Mouse (Mus musculus) intestine, postnatal 0 days (tissue): ENCODE data around the gene Vasp. TPM values are rescaled to one million over a fixed set of nuclear protein-coding genes. Genes with fewer than 3 reads are reported as not detected.

Experiments
- ATAC-seq: fragments of 200-750 bp; cut with Nextera tagmentation; 2 replicates; pipeline ENCODE4 v1.8.0; 2017; ENCODE audit warnings: mild to moderate bottlenecking, moderate TSS enrichment, moderate library complexity
- H3K27ac ChIP-seq: fragments of 300-500 bp; sonication (generic); 2 replicates; pipeline ENCODE4 v1.5.1; 2014; ENCODE audit warnings: mild to moderate bottlenecking, low read depth, low read length, moderate library complexity
- H3K27me3 ChIP-seq: fragments of 300-500 bp; sonication (generic); replicated peaks from 2 replicates; pipeline ENCODE4 v1.6.1; 2014; ENCODE audit warnings: low read length, mixed read lengths; ENCODE audit not compliant: control insufficient read depth, insufficient read depth
- H3K36me3 ChIP-seq: fragments of 300-500 bp; sonication (generic); 2 replicates; pipeline ENCODE4 v1.6.1; 2014; ENCODE audit warnings: mild to moderate bottlenecking, moderate library complexity; ENCODE audit not compliant: control insufficient read depth, insufficient read depth
- H3K4me1 ChIP-seq: fragments of 300-500 bp; sonication (generic); replicated peaks from 2 replicates; pipeline ENCODE4 v1.6.1; 2014; ENCODE audit warnings: antibody characterized with exemption, low read length, mixed read lengths; ENCODE audit not compliant: control insufficient read depth, insufficient read depth
- H3K4me2 ChIP-seq: fragments of 300-500 bp; sonication (generic); replicated peaks from 2 replicates; pipeline ENCODE4 v1.6.1; 2014; ENCODE audit warnings: low read depth, mild to moderate bottlenecking, moderate library complexity
- H3K4me3 ChIP-seq: fragments of 300-500 bp; sonication (generic); 2 replicates; pipeline ENCODE4 v1.5.1; 2014; ENCODE audit warnings: low read depth, low read length
- H3K9ac ChIP-seq: fragments of 300-500 bp; sonication (generic); 2 replicates; pipeline ENCODE4 v1.6.1; 2014; ENCODE audit warnings: mild to moderate bottlenecking, low read depth, low read length
- H3K9me3 ChIP-seq: fragments of 300-500 bp; sonication (generic); 2 replicates; pipeline ENCODE4 v1.6.1; 2016; ENCODE audit warnings: mixed run types; ENCODE audit not compliant: control insufficient read depth
- CTCF ChIP-seq: sonication (generic); IDR thresholded peaks from 2 replicates; pipeline ENCODE4 v1.5.1; 2016; ENCODE audit warnings: low read depth, mild to moderate bottlenecking, control low read depth, antibody characterized with exemption, moderate library complexity
- WGBS: fragments of 180-500 bp; shearing (Covaris S2); extraction: QIAGEN DNeasy Blood & Tissue Kit; methylation state at CpG from one replicate; pipeline ENCODE4 v1.1.7; 2014; 5-methylcytosine and 5-hydroxymethylcytosine counted together
- polyA plus RNA-seq: library from polyadenylated mRNA; unstranded; fragments of >200 nt; fragmentation: Nextera tagmentation; extraction: Ambion mirVana; gene quantifications from 2 replicates; pipeline ENCODE4 v1.2.1, GENCODE M21; 2015

Gene Vasp
- polyA plus RNA-seq, 1 experiment from 2014 or later: 98.5 TPM

GRCm38 (mm10) chr7:19246855-19247254, 24.8 kb downstream of the Vasp start:
- Histone ChIP-seq H3K9me3 (no peaks in the 10 kb centered on the region), H3K4me1 (peaks cover 6% of the 10 kb centered on the region; the same call in 1 of the 2 replicates), H3K4me3 (no peak overlapping the region), H3K27me3 (no peaks in the 10 kb centered on the region), H3K36me3 (peaks cover 16% of the 10 kb centered on the region; the same call in 1 of the 2 replicates), H3K4me2 (no peak overlapping the region), H3K9ac (no peak overlapping the region), H3K27ac (no peak overlapping the region)
- 100% methylated on average over 1 of the region's 1 CpGs for WGBS
- no peak for TF ChIP-seq CTCF
- no peak for ATAC-seq

- Histone ChIP-seq H3K4me2 (no peak overlapping the region), H3K4me1 (peaks cover 6% of the 10 kb centered on the region; the same call in 1 of the 2 replicates), H3K9me3 (no peaks in the 10 kb centered on the region), H3K27ac (no peak overlapping the region), H3K36me3 (peaks cover 16% of the 10 kb centered on the region; the same call in 1 of the 2 replicates), H3K9ac (no peak overlapping the region), H3K27me3 (no peaks in the 10 kb centered on the region), H3K4me3 (no peak overlapping the region)
- no peak for ATAC-seq
- no peak for TF ChIP-seq CTCF
- WGBS: 91% methylated on average over 3 of the region's 3 CpGs
Observed at GRCm38 (mm10) chr7:19245083-19245482, 26.5 kb downstream of the Vasp start.

GRCm38 (mm10) chr7:19243858-19244257, 27.8 kb downstream of the Vasp start:
- Histone ChIP-seq H3K27ac (no peak overlapping the region), H3K4me2 (no peak overlapping the region), H3K4me1 (peaks cover 6% of the 10 kb centered on the region; the same call in 1 of the 2 replicates), H3K9ac (no peak overlapping the region), H3K4me3 (no peak overlapping the region), H3K27me3 (no peaks in the 10 kb centered on the region), H3K36me3 (peaks cover 16% of the 10 kb centered on the region; the same call in 1 of the 2 replicates), H3K9me3 (no peaks in the 10 kb centered on the region)
- WGBS: 65% methylated on average over 5 of the region's 5 CpGs
- no peak for ATAC-seq
- no peak for TF ChIP-seq CTCF

GRCm38 (mm10) chr7:19242005-19242404, 29.6 kb downstream of the Vasp start:
- no peaks in the 10 kb centered on the region for H3K27me3 ChIP-seq
- H3K9me3 ChIP-seq: no peaks in the 10 kb centered on the region
- 72% methylated on average over 1 of the region's 1 CpGs for WGBS
- no peak overlapping the region for H3K27ac ChIP-seq
- ATAC-seq: no peak
- H3K9ac ChIP-seq: no peak overlapping the region
- no peak for TF ChIP-seq CTCF
- H3K36me3 ChIP-seq: peaks cover 16% of the 10 kb centered on the region; the same call in 1 of the 2 replicates
- no peak overlapping the region for H3K4me3 ChIP-seq
- H3K4me2 ChIP-seq: no peak overlapping the region
- peaks cover 8% of the 10 kb centered on the region; the same call in 1 of the 2 replicates for H3K4me1 ChIP-seq

- peak overlapping the region; percentile 11; the same call in 1 of the 2 replicates for H3K27ac ChIP-seq
- no peak overlapping the region for H3K9ac ChIP-seq
- 66% methylated on average over 8 of the region's 8 CpGs for WGBS
- no peak for TF ChIP-seq CTCF
- no peak overlapping the region for H3K4me2 ChIP-seq
- H3K36me3 ChIP-seq: peaks cover 13% of the 10 kb centered on the region; the same call in 1 of the 2 replicates
- H3K9me3 ChIP-seq: no peaks in the 10 kb centered on the region
- ATAC-seq: peak; percentile 38
- H3K4me1 ChIP-seq: peaks cover 9% of the 10 kb centered on the region; the same call in 1 of the 2 replicates
- no peaks in the 10 kb centered on the region for H3K27me3 ChIP-seq
- H3K4me3 ChIP-seq: no peak overlapping the region
Observed at GRCm38 (mm10) chr7:19240905-19241463, 30.6 kb downstream of the Vasp start.

GRCm38 (mm10) chr7:19239986-19240385, 31.6 kb downstream of the Vasp start:
- Histone ChIP-seq H3K9ac (no peak overlapping the region), H3K4me2 (peak overlapping the region; percentile 14; the same call in 1 of the 2 replicates), H3K4me1 (peaks cover 16% of the 10 kb centered on the region; the same call in 1 of the 2 replicates), H3K27me3 (no peaks in the 10 kb centered on the region), H3K36me3 (peaks cover 3% of the 10 kb centered on the region; the same call in 1 of the 2 replicates), H3K27ac (no peak overlapping the region), H3K9me3 (no peaks in the 10 kb centered on the region), H3K4me3 (no peak overlapping the region)
- no peak for ATAC-seq
- WGBS: 32% methylated on average over 4 of the region's 4 CpGs
- TF ChIP-seq CTCF: no peak
